Mouse (Mus musculus): ENCODE results near the gene Gon7. TPM values are rescaled to one million over a fixed set of nuclear protein-coding genes. Genes with fewer than 3 reads are reported as not detected.
A peak's percentile ranks its signal among the peaks of the same experiment; 100 is the strongest.

The Gon7 gene
- polyA plus RNA-seq, 1 experiment from 2014 or later, result 20.7 TPM

DNA sequence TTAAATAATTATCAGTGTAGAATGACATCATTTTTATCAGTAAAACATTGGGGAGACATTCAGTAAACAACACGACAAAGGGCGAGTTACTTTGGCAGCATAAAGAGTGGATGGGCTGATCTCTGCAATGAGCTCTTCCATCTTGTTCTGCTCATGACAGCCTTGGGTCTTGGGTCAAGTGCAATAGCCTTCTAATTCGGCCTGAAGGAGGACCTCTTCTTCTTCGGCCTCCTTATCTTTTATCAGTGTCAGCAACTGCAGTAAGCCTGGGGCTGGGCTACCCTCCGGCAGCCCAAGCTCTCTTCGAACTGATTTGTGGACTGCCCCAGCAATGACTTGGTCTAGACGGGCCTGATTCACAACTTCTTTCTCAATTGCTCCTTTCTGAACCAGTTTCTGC lies 15.5 kb downstream of the Gon7 start:
- Histone ChIP-seq H3K9me3 (no peaks in the 10 kb centered on the region), H3K36me3 (peaks cover 9% of the 10 kb centered on the region; the same call in 1 of the 2 replicates), H3K27me3 (replicated peaks) (no peaks in the 10 kb centered on the region), H3K4me1 (peaks cover 30% of the 10 kb centered on the region), H3K4me3 (peak overlapping the region; percentile 71; the same call in 1 of the 2 replicates), H3K9ac (0 out of 2 replicates have a peak overlapping the region, but pooled peaks have one; percentile 14), H3K4me2 (no peak overlapping the region), H3K27ac (replicated peaks) (no peak overlapping the region)
- WGBS, result 56% methylated on average over 7 of the region's 7 CpGs
- no peak for ATAC-seq (ENCODE audit: extremely low read depth, insufficient number of reproducible peaks, low FRiP score, low TSS enrichment)

DNA sequence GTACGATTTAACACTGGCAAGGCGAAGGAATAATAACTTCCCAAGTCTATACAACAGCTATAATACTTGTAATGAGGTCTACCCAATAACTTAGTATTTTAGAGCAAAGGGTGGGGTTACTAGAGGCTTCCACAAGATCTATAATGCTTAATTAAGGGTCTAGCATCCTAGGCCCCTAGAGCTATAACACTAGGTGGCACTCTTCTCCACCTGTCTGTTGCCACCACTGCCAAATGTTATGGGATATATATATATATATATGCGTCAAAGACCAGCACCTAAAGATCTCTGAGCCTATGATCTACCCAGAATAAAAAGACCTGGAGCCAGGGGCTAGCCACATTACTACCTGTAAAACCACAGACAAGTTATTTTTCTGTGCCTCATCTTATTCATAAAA lies 17.3 kb downstream of the Gon7 start:
- Histone ChIP-seq H3K4me2 (no peak overlapping the region), H3K4me3 (no peak overlapping the region), H3K4me1 (peaks cover 27% of the 10 kb centered on the region), H3K27ac (replicated peaks) (no peak overlapping the region), H3K9me3 (no peaks in the 10 kb centered on the region), H3K9ac (no peak overlapping the region), H3K36me3 (peaks cover 4% of the 10 kb centered on the region; the same call in 1 of the 2 replicates), H3K27me3 (replicated peaks) (no peaks in the 10 kb centered on the region)
- WGBS, result 61% methylated on average over 3 of the region's 3 CpGs
- no peak for ATAC-seq (ENCODE audit: extremely low read depth, insufficient number of reproducible peaks, low FRiP score, low TSS enrichment)

- no peak overlapping the region for H3K4me2 ChIP-seq
- H3K4me3 ChIP-seq, result no peak overlapping the region
- no peaks in the 10 kb centered on the region for H3K27me3 ChIP-seq (replicated peaks)
- peaks cover 4% of the 10 kb centered on the region; the same call in 1 of the 2 replicates for H3K36me3 ChIP-seq
- no peak overlapping the region for H3K27ac ChIP-seq (replicated peaks)
- WGBS, result 49% methylated on average over 5 of the region's 5 CpGs
- H3K4me1 ChIP-seq, result peaks cover 18% of the 10 kb centered on the region
- H3K9ac ChIP-seq, result 0 out of 2 replicates have a peak overlapping the region, but pooled peaks have one; percentile 28
- no peak for ATAC-seq (ENCODE audit: extremely low read depth, insufficient number of reproducible peaks, low FRiP score, low TSS enrichment)
- no peaks in the 10 kb centered on the region for H3K9me3 ChIP-seq
Measured at GRCm38 (mm10) chr12:102739096-102739495, 18.5 kb downstream of the Gon7 start.

GRCm38 (mm10) chr12:102733381-102733780 lies 24.2 kb downstream of the Gon7 start:
- Histone ChIP-seq H3K27ac (replicated peaks) (no peak overlapping the region), H3K9ac (no peak overlapping the region), H3K9me3 (no peaks in the 10 kb centered on the region), H3K4me2 (no peak overlapping the region), H3K27me3 (replicated peaks) (no peaks in the 10 kb centered on the region), H3K4me1 (peaks cover 19% of the 10 kb centered on the region), H3K4me3 (no peak overlapping the region), H3K36me3 (no peaks in the 10 kb centered on the region)
- 2% methylated on average over 5 of the region's 5 CpGs for WGBS
- ATAC-seq (ENCODE audit: extremely low read depth, insufficient number of reproducible peaks, low FRiP score, low TSS enrichment), result no peak

DNA sequence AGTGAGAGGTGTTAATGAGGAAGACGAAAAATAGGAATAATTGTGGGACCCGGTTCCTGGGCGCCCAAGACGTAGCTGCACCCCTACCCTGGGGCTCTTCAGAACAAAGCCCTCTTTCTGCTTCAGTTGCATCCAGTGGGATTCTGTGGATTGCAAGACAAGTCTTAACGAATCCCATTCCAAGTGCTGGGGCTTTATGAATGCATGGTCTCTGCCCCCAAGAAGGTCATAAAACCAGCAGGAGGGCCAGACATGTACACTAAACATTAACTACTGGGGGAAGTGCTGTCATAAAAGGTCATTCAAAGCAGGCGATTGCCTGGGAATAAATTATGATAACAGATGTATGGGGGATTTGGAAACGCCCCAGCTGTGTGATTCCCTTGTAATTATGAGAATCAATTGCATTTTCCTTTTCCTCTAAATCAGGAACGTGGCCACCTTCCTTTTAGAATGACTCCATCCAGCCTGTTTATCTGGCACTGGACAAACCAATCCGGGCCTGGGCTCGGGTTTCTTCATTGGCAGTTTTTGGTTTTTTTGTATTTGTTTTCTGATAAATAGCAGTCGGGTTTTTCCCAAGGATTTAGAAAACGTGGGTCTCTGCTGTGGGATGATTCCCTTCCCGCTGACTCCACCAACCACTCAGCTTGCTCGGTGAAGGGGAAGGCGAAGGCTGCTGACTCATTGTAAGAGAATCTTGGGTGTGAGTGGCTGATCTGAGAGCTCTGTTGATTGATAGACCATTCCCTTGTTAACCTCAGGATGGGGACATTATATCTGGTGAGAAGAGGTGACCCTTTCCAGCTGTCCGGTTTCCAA lies 26.6 kb downstream of the Gon7 start:
- WGBS, result 37% methylated on average over 16 of the region's 16 CpGs
- Histone ChIP-seq H3K9ac (0 out of 2 replicates have a peak overlapping the region, but pooled peaks have one; percentile 2), H3K9me3 (no peaks in the 10 kb centered on the region), H3K4me1 (peaks cover 19% of the 10 kb centered on the region), H3K4me2 (peak overlapping the region; percentile 61), H3K27me3 (replicated peaks) (no peaks in the 10 kb centered on the region), H3K36me3 (no peaks in the 10 kb centered on the region), H3K27ac (replicated peaks) (0 out of 2 replicates have a peak overlapping the region, but pooled peaks have one; percentile 24), H3K4me3 (peak overlapping the region; percentile 33; the same call in 1 of the 2 replicates)
- no peak for ATAC-seq (ENCODE audit: extremely low read depth, insufficient number of reproducible peaks, low FRiP score, low TSS enrichment)

GRCm38 (mm10) chr12:102729855-102730797 lies 27.5 kb downstream of the Gon7 start:
- WGBS, result 39% methylated on average over 26 of the region's 26 CpGs
- peak; percentile 71; the same call in 1 of the 2 replicates for ATAC-seq (ENCODE audit: extremely low read depth, insufficient number of reproducible peaks, low FRiP score, low TSS enrichment)
- Histone ChIP-seq H3K4me3 (peak overlapping the region; percentile 33), H3K4me2 (peak overlapping the region; percentile 61), H3K27ac (replicated peaks) (0 out of 2 replicates have a peak overlapping the region, but pooled peaks have one; percentile 24), H3K27me3 (replicated peaks) (no peaks in the 10 kb centered on the region), H3K36me3 (no peaks in the 10 kb centered on the region), H3K4me1 (peaks cover 22% of the 10 kb centered on the region), H3K9me3 (no peaks in the 10 kb centered on the region), H3K9ac (peak overlapping the region; percentile 21; the same call in 1 of the 2 replicates)

- H3K9me3 ChIP-seq, result no peaks in the 10 kb centered on the region
- H3K4me1 ChIP-seq, result peaks cover 20% of the 10 kb centered on the region
- no peak overlapping the region for H3K4me3 ChIP-seq
- no peak for ATAC-seq (ENCODE audit: extremely low read depth, insufficient number of reproducible peaks, low FRiP score, low TSS enrichment)
- 64% methylated on average over 7 of the region's 7 CpGs for WGBS
- no peaks in the 10 kb centered on the region for H3K27me3 ChIP-seq (replicated peaks)
- H3K9ac ChIP-seq, result no peak overlapping the region
- H3K36me3 ChIP-seq, result no peaks in the 10 kb centered on the region
- H3K4me2 ChIP-seq, result no peak overlapping the region
- H3K27ac ChIP-seq (replicated peaks), result no peak overlapping the region
Measured at GRCm38 (mm10) chr12:102725761-102726175, 31.8 kb downstream of the Gon7 start.

DNA sequence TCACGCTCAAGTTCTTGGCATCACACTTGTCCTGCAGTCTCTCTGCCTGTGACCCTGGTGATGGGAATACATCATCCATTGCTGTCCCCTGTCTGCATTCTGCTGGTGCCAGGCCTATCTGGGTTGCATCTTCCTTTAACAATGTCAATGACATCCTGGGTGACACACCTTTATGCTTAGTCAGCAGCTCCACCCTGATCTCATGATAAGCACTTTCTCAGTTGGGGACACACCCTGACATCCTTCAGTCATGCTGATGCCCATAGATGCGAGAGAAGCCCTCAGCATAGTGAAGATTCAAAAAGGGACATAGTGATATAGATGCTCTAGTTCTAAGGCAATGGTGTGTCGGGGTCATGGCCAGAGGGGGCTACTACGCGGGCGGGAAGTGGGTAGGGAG lies 32.5 kb downstream of the Gon7 start:
- ATAC-seq (ENCODE audit: extremely low read depth, insufficient number of reproducible peaks, low FRiP score, low TSS enrichment), result no peak

DNA sequence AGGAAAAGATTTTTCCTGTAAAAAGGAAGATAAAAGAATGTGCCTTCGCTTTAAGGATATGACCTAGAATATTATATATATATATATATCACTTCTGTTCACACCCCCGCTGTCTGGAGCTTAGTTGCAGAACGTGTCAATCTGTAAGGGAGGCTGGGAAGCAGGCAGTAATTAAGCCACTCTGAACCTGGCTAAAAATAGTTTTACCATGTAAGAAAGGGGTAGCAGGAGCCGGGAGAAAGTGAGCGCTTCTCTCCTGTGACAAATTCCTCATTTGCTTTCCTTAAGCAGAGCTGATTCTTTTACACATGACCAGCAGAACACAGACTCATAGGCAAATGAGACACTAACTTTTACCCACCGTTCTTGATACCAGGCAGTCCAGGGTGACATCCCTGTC lies 33.7 kb downstream of the Gon7 start:
- no peak for ATAC-seq (ENCODE audit: extremely low read depth, insufficient number of reproducible peaks, low FRiP score, low TSS enrichment)

More for the DNA sequence above, 32.5 kb downstream of the Gon7 start:
- WGBS, result 85% methylated on average over 6 of the region's 6 CpGs
- no peak overlapping the region for H3K9ac ChIP-seq
- no peak overlapping the region for H3K4me3 ChIP-seq
- H3K9me3 ChIP-seq, result no peaks in the 10 kb centered on the region
- H3K4me1 ChIP-seq, result peaks cover 14% of the 10 kb centered on the region
- H3K27me3 ChIP-seq (replicated peaks), result no peaks in the 10 kb centered on the region
- H3K4me2 ChIP-seq, result no peak overlapping the region
- H3K27ac ChIP-seq (replicated peaks), result no peak overlapping the region
- H3K36me3 ChIP-seq, result no peaks in the 10 kb centered on the region

GRCm38 (mm10) chr12:102722966-102723365 lies 34.6 kb downstream of the Gon7 start:
- ATAC-seq (ENCODE audit: extremely low read depth, insufficient number of reproducible peaks, low FRiP score, low TSS enrichment), result no peak

More for the DNA sequence above, 33.7 kb downstream of the Gon7 start:
- no peak overlapping the region for H3K4me2 ChIP-seq
- H3K27me3 ChIP-seq (replicated peaks), result no peaks in the 10 kb centered on the region
- no peak overlapping the region for H3K4me3 ChIP-seq
- H3K36me3 ChIP-seq, result no peaks in the 10 kb centered on the region
- WGBS, result 46% methylated on average over 6 of the region's 6 CpGs
- H3K4me1 ChIP-seq, result peaks cover 12% of the 10 kb centered on the region; the same call in 1 of the 2 replicates
- H3K27ac ChIP-seq (replicated peaks), result peak overlapping the region; percentile 32; the same call in 1 of the 2 replicates
- no peaks in the 10 kb centered on the region for H3K9me3 ChIP-seq
- H3K9ac ChIP-seq, result no peak overlapping the region; the same call in 1 of the 2 replicates

GRCm38 (mm10) chr12:102722451-102722850 lies 35.2 kb downstream of the Gon7 start:
- H3K9me3 ChIP-seq, result no peaks in the 10 kb centered on the region
- peaks cover 14% of the 10 kb centered on the region; the same call in 1 of the 2 replicates for H3K4me1 ChIP-seq
- no peak overlapping the region for H3K4me3 ChIP-seq
- H3K9ac ChIP-seq, result no peak overlapping the region
- WGBS, result 55% methylated on average over 11 of the region's 11 CpGs
- H3K27me3 ChIP-seq (replicated peaks), result no peaks in the 10 kb centered on the region
- no peak overlapping the region for H3K27ac ChIP-seq (replicated peaks)
- ATAC-seq (ENCODE audit: extremely low read depth, insufficient number of reproducible peaks, low FRiP score, low TSS enrichment), result no peak
- no peak overlapping the region for H3K4me2 ChIP-seq
- no peaks in the 10 kb centered on the region for H3K36me3 ChIP-seq

More at GRCm38 (mm10) chr12:102722966-102723365, 34.6 kb downstream of the Gon7 start:
- WGBS, result 78% methylated on average over 8 of the region's 8 CpGs
- Histone ChIP-seq H3K27me3 (replicated peaks) (no peaks in the 10 kb centered on the region), H3K9me3 (no peaks in the 10 kb centered on the region), H3K4me1 (peaks cover 12% of the 10 kb centered on the region; the same call in 1 of the 2 replicates), H3K9ac (no peak overlapping the region), H3K27ac (replicated peaks) (no peak overlapping the region), H3K36me3 (no peaks in the 10 kb centered on the region), H3K4me3 (no peak overlapping the region), H3K4me2 (no peak overlapping the region)

Data from heart, embryonic 13.5 days (tissue).